Mouse (Mus musculus) forebrain, embryonic 12.5 days (tissue): Measurements from ENCODE around the gene Hsd3b7. TPM values are rescaled to one million over a fixed set of nuclear protein-coding genes. Genes with fewer than 3 reads are reported as not detected.

ENCODE experiments used
- ATAC-seq: fragments of 200-750 bp; cut with Nextera tagmentation; 2 replicates; pipeline ENCODE4 v1.8.0; 2017; ENCODE audit warnings: moderate TSS enrichment; ENCODE audit not compliant: low FRiP score
- H3K27ac ChIP-seq: fragments of 300-500 bp; sonication (generic); 2 replicates; pipeline ENCODE4 v1.5.1; 2016; ENCODE audit warnings: mild to moderate bottlenecking
- H3K27me3 ChIP-seq: fragments of 300-500 bp; sonication (generic); 2 replicates; pipeline ENCODE4 v1.6.1; 2016; ENCODE audit warnings: mild to moderate bottlenecking
- H3K36me3 ChIP-seq: fragments of 300-500 bp; sonication (generic); replicated peaks from 2 replicates; pipeline ENCODE4 v1.6.1; 2016; ENCODE audit warnings: mild to moderate bottlenecking
- H3K4me1 ChIP-seq: fragments of 300-500 bp; sonication (generic); 2 replicates; pipeline ENCODE4 v1.6.1; 2016
- H3K4me2 ChIP-seq: fragments of 300-500 bp; sonication (generic); 2 replicates; pipeline ENCODE4 v1.6.1; 2016; ENCODE audit warnings: mild to moderate bottlenecking, moderate library complexity
- H3K4me3 ChIP-seq: fragments of 300-500 bp; sonication (generic); replicated peaks from 2 replicates; pipeline ENCODE4 v1.5.1; 2016; ENCODE audit warnings: mild to moderate bottlenecking
- H3K9ac ChIP-seq: fragments of 300-500 bp; sonication (generic); 2 replicates; pipeline ENCODE4 v1.6.1; 2016; ENCODE audit warnings: mild to moderate bottlenecking
- H3K9me3 ChIP-seq: fragments of 300-500 bp; sonication (generic); 2 replicates; pipeline ENCODE4 v1.6.1; 2016
- WGBS: fragments of 180-500 bp; shearing (Covaris S2); methylation state at CpG from one replicate; pipeline ENCODE4 v1.1.7; 2016; 5-methylcytosine and 5-hydroxymethylcytosine counted together
- polyA plus RNA-seq: library from polyadenylated mRNA; unstranded; fragments of >200 nt; fragmentation: Nextera tagmentation; extraction: Ambion mirVana; gene quantifications from 2 replicates; pipeline ENCODE4 v1.2.1, GENCODE M21; 2016

The Hsd3b7 gene
- polyA plus RNA-seq, 1 experiment from 2014 or later, result 7.6 TPM

GRCm38 (mm10) chr7:127811240-127811639 is 10.8 kb downstream of the Hsd3b7 start:
- ATAC-seq, result no peak
- H3K4me3 ChIP-seq, result no peak overlapping the region
- no peaks in the 10 kb centered on the region for H3K4me1 ChIP-seq
- no peaks in the 10 kb centered on the region for H3K27me3 ChIP-seq
- 88% methylated on average over 4 of the region's 4 CpGs for WGBS
- no peaks in the 10 kb centered on the region for H3K9me3 ChIP-seq
- H3K27ac ChIP-seq, result no peak overlapping the region
- no peak overlapping the region for H3K9ac ChIP-seq
- H3K36me3 ChIP-seq, result peaks cover 52% of the 10 kb centered on the region
- no peak overlapping the region for H3K4me2 ChIP-seq

DNA sequence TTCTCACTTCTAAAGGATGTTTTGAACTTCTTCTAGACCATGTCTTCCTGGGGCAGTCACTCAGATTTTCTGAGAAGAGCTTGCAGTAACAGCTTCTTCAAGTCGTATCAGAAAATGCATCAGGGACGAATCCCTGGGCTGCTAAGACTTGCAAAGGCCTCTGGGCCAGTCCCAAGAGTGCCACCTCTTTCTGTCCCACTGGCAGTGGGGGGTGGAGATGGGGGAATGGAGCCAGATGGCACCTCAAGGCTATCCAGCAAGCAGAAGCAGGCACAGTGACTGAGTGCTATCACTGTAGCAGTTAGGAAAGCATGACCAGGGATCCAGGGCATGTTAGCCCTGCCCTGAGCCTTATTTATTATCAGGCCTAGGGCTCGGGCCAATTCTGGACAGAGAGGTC is 11.9 kb downstream of the Hsd3b7 start:
- Histone ChIP-seq H3K27ac (no peak overlapping the region), H3K27me3 (no peaks in the 10 kb centered on the region), H3K9ac (no peak overlapping the region), H3K4me3 (no peak overlapping the region), H3K4me2 (no peak overlapping the region), H3K36me3 (peaks cover 46% of the 10 kb centered on the region), H3K4me1 (no peaks in the 10 kb centered on the region), H3K9me3 (no peaks in the 10 kb centered on the region)
- ATAC-seq, result no peak
- WGBS, result 90% methylated on average over 3 of the region's 3 CpGs

DNA sequence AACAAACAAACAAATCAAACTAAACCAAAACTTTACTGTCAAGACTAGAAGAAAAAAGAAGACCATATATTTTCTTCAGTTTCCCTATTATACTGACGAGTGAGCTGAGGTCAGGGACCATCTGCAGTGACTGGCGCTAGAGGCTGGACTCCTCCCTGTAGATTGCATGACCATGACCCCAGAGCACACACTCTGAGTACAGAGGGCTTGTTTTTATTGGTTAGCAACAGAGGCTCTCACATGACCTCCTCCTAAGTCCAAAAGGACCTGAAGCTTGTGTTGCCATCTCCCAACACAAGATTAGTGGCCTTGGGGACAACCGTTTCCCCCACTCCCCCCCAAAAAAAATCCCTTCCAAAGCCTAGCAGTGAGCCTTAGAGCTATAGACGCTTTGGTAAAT is 13.4 kb downstream of the Hsd3b7 start:
- Histone ChIP-seq H3K27me3 (no peaks in the 10 kb centered on the region), H3K9ac (no peak overlapping the region), H3K36me3 (peaks cover 39% of the 10 kb centered on the region), H3K27ac (no peak overlapping the region), H3K4me3 (no peak overlapping the region), H3K4me1 (no peaks in the 10 kb centered on the region), H3K4me2 (no peak overlapping the region), H3K9me3 (no peaks in the 10 kb centered on the region)
- 91% methylated on average over 4 of the region's 4 CpGs for WGBS
- ATAC-seq, result no peak

- H3K4me1 ChIP-seq, result no peaks in the 10 kb centered on the region
- H3K4me2 ChIP-seq, result no peak overlapping the region
- no peaks in the 10 kb centered on the region for H3K9me3 ChIP-seq
- 86% methylated on average over 19 of the region's 19 CpGs for WGBS
- H3K27me3 ChIP-seq, result no peaks in the 10 kb centered on the region
- no peak overlapping the region; the same call in 1 of the 2 replicates for H3K9ac ChIP-seq
- peaks cover 39% of the 10 kb centered on the region for H3K36me3 ChIP-seq
- 0 out of 2 replicates have a peak overlapping the region, but pooled peaks have one; percentile 2 for H3K27ac ChIP-seq
- no peak overlapping the region for H3K4me3 ChIP-seq
- ATAC-seq, result no peak
These were observed 14.0 kb downstream of the Hsd3b7 start for GRCm38 (mm10) chr7:127814241-127814921.

GRCm38 (mm10) chr7:127815116-127815665 is 14.8 kb downstream of the Hsd3b7 start:
- Histone ChIP-seq H3K4me1 (no peaks in the 10 kb centered on the region), H3K4me2 (no peak overlapping the region), H3K27ac (no peak overlapping the region), H3K36me3 (peaks cover 32% of the 10 kb centered on the region), H3K9me3 (no peaks in the 10 kb centered on the region), H3K4me3 (no peak overlapping the region), H3K9ac (no peak overlapping the region), H3K27me3 (no peaks in the 10 kb centered on the region)
- no peak for ATAC-seq
- 93% methylated on average over 15 of the region's 15 CpGs for WGBS

GRCm38 (mm10) chr7:127815954-127816821 is 15.8 kb downstream of the Hsd3b7 start:
- Histone ChIP-seq H3K4me2 (no peak overlapping the region), H3K36me3 (peaks cover 23% of the 10 kb centered on the region), H3K27me3 (no peaks in the 10 kb centered on the region), H3K4me1 (no peaks in the 10 kb centered on the region), H3K9ac (no peak overlapping the region), H3K27ac (no peak overlapping the region), H3K9me3 (no peaks in the 10 kb centered on the region), H3K4me3 (no peak overlapping the region)
- 72% methylated on average over 15 of the region's 15 CpGs for WGBS
- ATAC-seq, result no peak

DNA sequence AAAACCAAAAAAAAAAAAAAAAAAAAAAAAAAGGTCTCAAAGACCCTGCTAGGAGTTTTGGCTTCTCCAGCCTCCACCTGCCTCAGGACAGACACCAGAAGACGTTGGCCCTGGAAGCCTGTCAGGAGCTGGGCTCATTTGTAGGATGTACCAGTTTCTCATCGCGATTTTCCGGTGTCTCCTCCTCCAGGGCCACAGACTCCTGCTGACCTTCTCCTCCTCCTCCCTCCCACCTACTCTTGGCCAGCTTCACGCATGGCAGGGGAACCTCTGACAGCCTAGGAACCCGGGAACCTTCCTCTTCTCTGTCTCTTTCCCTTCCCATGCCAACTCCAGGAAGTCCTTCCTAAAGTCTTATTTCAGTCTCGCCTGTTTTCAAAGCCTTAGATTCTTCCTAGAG is 16.6 kb downstream of the Hsd3b7 start:
- H3K9ac ChIP-seq, result no peak overlapping the region
- no peak for ATAC-seq
- H3K4me2 ChIP-seq, result no peak overlapping the region
- no peak overlapping the region for H3K27ac ChIP-seq
- no peaks in the 10 kb centered on the region for H3K9me3 ChIP-seq
- H3K4me1 ChIP-seq, result no peaks in the 10 kb centered on the region; the same call in 1 of the 2 replicates
- peaks cover 21% of the 10 kb centered on the region for H3K36me3 ChIP-seq
- H3K4me3 ChIP-seq, result no peak overlapping the region
- 79% methylated on average over 7 of the region's 7 CpGs for WGBS
- no peaks in the 10 kb centered on the region for H3K27me3 ChIP-seq

DNA sequence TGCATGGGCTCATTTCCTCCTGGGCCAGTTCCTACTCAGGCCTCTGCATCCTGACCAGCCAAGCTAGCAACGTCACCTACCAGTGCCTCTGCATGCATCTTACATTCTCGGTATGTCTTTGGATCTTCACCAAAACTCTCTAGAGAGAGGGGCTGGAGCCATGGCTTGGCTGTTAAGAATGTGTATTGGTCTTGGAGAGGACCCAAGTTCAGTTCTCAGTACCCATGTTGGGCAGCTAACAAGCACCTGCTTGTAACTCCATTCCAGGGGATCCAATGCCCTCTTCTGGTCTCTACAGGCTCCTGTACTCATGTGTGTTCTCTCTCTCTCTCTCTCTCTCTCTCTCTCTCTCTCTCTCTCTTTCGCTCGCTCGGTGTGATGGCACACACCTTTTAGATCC is 17.4 kb downstream of the Hsd3b7 start:
- H3K4me2 ChIP-seq, result no peak overlapping the region
- no peaks in the 10 kb centered on the region for H3K9me3 ChIP-seq
- H3K27ac ChIP-seq, result no peak overlapping the region
- peaks cover 4% of the 10 kb centered on the region; the same call in 1 of the 2 replicates for H3K4me1 ChIP-seq
- ATAC-seq, result no peak
- 91% methylated on average over 5 of the region's 5 CpGs for WGBS
- no peak overlapping the region for H3K9ac ChIP-seq
- no peak overlapping the region for H3K4me3 ChIP-seq
- no peaks in the 10 kb centered on the region for H3K27me3 ChIP-seq
- peaks cover 15% of the 10 kb centered on the region for H3K36me3 ChIP-seq

DNA sequence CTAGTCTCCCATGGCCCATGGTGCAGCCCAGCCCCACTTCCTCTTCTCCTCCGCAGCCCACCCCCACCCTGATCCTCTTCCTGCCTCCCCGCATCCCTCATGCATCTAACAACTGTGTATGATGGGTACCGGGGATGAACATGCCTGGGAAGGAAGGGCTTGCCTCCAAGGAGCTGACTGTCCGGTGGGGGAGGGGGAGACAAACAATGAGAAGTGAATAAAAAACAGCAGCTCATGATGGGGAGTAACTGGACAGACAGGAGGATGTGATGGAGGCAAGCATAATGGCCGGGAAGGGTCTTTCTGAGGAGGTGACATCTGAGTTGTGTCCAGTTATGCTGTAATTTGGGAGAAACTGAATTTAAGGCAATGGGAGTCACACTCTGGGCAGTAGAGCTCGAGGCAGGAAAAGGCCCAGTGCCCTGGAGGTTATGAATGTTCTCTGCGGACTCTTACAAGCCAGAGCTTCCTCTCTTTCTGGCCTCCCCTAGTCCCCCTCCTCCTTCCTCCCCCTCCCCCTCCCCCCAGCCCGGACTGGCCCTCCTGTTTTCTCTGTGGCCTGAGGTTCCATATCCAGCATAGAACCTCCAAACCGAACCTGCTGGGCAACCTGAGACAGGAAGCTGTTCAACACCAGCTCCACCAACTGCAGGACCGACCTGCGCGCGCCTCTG is 20.6 kb downstream of the Hsd3b7 start:
- WGBS, result 74% methylated on average over 13 of the region's 13 CpGs
- H3K27me3 ChIP-seq, result no peaks in the 10 kb centered on the region

DNA sequence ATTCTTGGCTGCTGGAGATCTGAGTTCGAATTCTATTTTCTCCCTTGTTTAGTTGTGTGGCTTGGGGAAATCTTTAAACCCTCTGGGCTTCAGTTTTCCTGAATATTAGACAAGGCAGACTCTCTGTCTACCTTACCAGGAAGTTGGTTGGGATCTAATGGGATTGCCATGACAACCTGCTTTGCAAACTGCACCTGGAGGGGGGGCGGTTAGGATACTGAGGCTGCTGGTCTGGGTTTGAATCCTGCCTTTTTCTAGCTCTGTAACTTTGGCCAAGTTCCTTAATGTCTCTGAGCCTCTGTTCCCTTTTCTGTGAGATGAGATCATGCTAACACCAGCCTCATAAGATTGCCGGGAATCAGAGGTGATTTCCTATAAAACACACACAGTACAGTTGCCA is 22.1 kb downstream of the Hsd3b7 start:
- no peak overlapping the region for H3K27ac ChIP-seq
- no peaks in the 10 kb centered on the region for H3K27me3 ChIP-seq
- H3K36me3 ChIP-seq, result no peaks in the 10 kb centered on the region
- H3K4me3 ChIP-seq, result no peak overlapping the region
- H3K9me3 ChIP-seq, result no peaks in the 10 kb centered on the region
- ATAC-seq, result no peak
- H3K4me1 ChIP-seq, result peaks cover 21% of the 10 kb centered on the region
- no peak overlapping the region for H3K4me2 ChIP-seq
- WGBS, result 83% methylated on average over 3 of the region's 3 CpGs
- no peak overlapping the region for H3K9ac ChIP-seq

More for the DNA sequence above, 20.6 kb downstream of the Hsd3b7 start:
- Histone ChIP-seq H3K4me1 (peaks cover 21% of the 10 kb centered on the region), H3K27ac (no peak overlapping the region), H3K9ac (no peak overlapping the region), H3K4me2 (no peak overlapping the region), H3K9me3 (no peaks in the 10 kb centered on the region), H3K36me3 (no peaks in the 10 kb centered on the region), H3K4me3 (no peak overlapping the region)
- no peak for ATAC-seq

GRCm38 (mm10) chr7:127823236-127824171 is 23.1 kb downstream of the Hsd3b7 start:
- WGBS, result 58% methylated on average over 9 of the region's 11 CpGs

More at GRCm38 (mm10) chr7:127823236-127824171, 23.1 kb downstream of the Hsd3b7 start:
- H3K4me1 ChIP-seq, result peaks cover 21% of the 10 kb centered on the region
- peak overlapping the region; percentile 80 for H3K27ac ChIP-seq
- ATAC-seq, result peak; percentile 6
- H3K9ac ChIP-seq, result peak overlapping the region; percentile 90
- peak overlapping the region; percentile 67 for H3K4me2 ChIP-seq
- H3K36me3 ChIP-seq, result no peaks in the 10 kb centered on the region
- H3K4me3 ChIP-seq, result peak overlapping the region; percentile 69
- no peaks in the 10 kb centered on the region for H3K27me3 ChIP-seq
- no peaks in the 10 kb centered on the region for H3K9me3 ChIP-seq
